Mouse (Mus musculus): ENCODE measurements around the gene Coro1b. TPM values are rescaled to one million over a fixed set of nuclear protein-coding genes. Genes with fewer than 3 reads are reported as not detected.

Coro1b gene
- total RNA-seq, 1 experiment: 73.8 TPM

DNA sequence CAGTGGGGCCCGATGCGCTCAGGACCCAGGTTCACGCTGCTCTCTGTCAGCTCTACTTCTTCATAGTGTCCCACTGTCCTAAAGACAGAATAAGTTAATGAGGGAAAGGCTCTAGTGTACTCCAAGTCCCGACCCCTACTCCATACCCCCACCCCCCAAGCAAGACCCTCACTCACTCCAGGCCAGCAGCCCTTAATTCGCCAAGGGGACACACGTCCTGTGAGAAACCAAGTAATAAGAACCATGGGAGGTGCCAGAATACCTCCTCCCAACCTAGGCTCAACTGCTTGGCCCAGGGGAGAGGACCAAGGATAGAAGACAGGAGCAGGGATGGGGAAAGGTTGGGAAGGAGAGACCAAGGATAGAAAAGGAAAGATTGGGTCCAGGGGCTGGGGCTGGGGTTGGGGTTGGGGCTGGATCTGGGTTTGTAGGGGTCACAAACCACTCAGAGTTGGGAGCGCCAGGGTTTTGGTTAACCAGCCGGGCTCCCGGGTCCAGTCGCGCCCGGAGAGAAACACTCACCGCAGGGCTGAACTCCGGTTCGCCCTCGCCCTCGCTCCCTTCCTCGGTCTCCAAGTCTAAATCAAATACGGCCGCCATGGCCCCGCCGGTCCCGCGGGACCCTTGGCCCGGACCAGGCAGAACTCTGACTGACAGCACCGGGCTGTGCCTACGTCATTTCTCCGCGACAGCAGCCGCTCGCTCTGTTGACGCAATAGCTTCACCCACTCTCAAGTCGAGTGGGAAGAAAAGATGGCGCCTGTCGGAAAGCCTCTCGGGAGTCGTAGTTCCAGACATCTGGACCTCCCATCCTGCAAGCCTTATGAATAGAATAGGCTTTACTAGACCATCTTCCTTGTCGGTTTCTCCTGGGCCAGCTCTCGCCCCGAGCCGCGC is 14.5 kb downstream of the Coro1b start, which contains the start of gene Rps6kb2:
Gene Rps6kb2 (minus strand): TSS at position 709 of the 897 bp plus-strand sequence.
- TF ChIP-seq MAFK (IDR thresholded peaks at IDR 0.05; ENCODE audit: insufficient read depth, low read depth, low read length): no peak
- TF ChIP-seq ZC3H11A (IDR thresholded peaks at IDR 0.05; ENCODE audit: borderline replicate concordance, low read depth, low read length): 0 out of 2 replicates have a peak, but pooled peaks have one; percentile 29
- TF ChIP-seq HCFC1 (IDR thresholded peaks at IDR 0.05; ENCODE audit: borderline replicate concordance, insufficient read depth, low read length): peak; percentile 98
- Histone ChIP-seq H3K4me1 (ENCODE audit: control insufficient read depth in 2 of 2, insufficient read depth in 2 of 2, low read length in 2 of 2, poor library complexity in 1 of 2) (peaks cover 0 to 17% of the 10 kb centered on the region in 2 experiments; a peak in 1 of 4 replicates), H3K4me3 (ENCODE audit: insufficient read depth in 1 of 2, low read depth in 1 of 2, low read length in 2 of 2, poor library complexity in 1 of 2, severe bottlenecking in 1 of 2) (peak within 1 kb of the TSS; percentile 87 to 95), H3K36me3 (ENCODE audit: control insufficient read depth, insufficient read depth, low read length, poor library complexity, severe bottlenecking) (peaks cover 14% of the 10 kb centered on the region), H3K9me3 (ENCODE audit: control insufficient read depth, insufficient read depth, low read depth, low read length) (no peaks in the 10 kb centered on the region), H3K27ac (ENCODE audit: insufficient read depth, low read depth, low read length, poor library complexity, severe bottlenecking) (no peak within 1 kb of the TSS), H3K9ac (ENCODE audit: insufficient read depth, low read depth, low read length, poor library complexity, severe bottlenecking) (peak within 1 kb of the TSS; percentile 89)
- in situ Hi-C loops (cut with MboI; ENCODE audit: low sequenced_read_pairs in 2 of 2, unreplicated experiment in 2 of 2): no loop called here
- peak; percentile 93 for DNase-seq (ENCODE audit: low read depth, low spot score)

DNA sequence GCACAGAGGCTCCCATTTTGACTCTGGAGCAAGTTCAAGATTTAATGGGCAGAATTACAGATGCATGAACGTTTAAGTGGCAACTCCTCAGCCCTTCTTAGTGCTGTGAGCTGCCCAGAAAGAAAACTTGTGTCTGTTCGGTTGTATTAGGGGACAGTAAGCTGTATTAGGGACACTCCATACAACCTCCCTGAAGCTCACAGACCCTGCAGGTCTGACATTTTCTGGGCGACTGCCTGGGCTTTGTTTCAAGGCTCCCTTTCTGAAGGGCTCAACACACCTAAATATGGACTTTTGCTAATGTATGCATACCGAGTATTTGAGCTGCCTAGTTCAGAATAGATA is 15.1 kb downstream of the Coro1b start:
- Histone ChIP-seq H3K36me3 (ENCODE audit: control insufficient read depth, insufficient read depth, low read length, poor library complexity, severe bottlenecking) (peaks cover 9% of the 10 kb centered on the region), H3K27ac (ENCODE audit: insufficient read depth, low read depth, low read length, poor library complexity, severe bottlenecking) (no peak overlapping the region), H3K4me1 (ENCODE audit: control insufficient read depth in 2 of 2, insufficient read depth in 2 of 2, low read length in 2 of 2, poor library complexity in 1 of 2) (peaks cover 0 to 17% of the 10 kb centered on the region in 2 experiments; a peak in 1 of 4 replicates), H3K4me3 (ENCODE audit: insufficient read depth in 1 of 2, low read depth in 1 of 2, low read length in 2 of 2, poor library complexity in 1 of 2, severe bottlenecking in 1 of 2) (peak overlapping the region; percentile 87 to 95), H3K9me3 (ENCODE audit: control insufficient read depth, insufficient read depth, low read depth, low read length) (no peaks in the 10 kb centered on the region), H3K9ac (ENCODE audit: insufficient read depth, low read depth, low read length, poor library complexity, severe bottlenecking) (peak overlapping the region; percentile 69)
- no peak for TF ChIP-seq ZNF384 (IDR thresholded peaks at IDR 0.05; ENCODE audit: low read depth, low read length)
- no peak for DNase-seq (ENCODE audit: low read depth, low spot score)
- in situ Hi-C loops (cut with MboI; ENCODE audit: low sequenced_read_pairs in 2 of 2, unreplicated experiment in 2 of 2): no loop called here

DNA sequence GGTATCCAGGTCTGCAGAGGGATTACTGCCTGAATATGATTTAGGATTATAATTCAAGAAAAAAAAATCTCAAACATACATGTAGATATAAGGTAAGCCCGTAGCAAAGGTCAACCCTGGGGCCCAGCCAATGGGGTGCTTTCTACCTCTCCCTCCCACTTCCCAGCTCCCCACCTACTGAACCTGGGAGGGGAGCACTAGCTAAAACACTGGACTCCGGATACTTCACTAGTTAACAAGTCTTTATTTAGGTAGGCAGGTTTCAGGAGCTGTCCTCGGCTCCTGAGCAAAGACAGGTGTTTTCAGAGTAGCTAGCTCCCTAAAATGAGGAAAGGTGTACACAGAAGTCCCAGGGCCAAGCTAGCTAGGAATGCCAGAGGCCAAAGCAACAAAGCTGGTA is 15.7 kb downstream of the Coro1b start:
- H3K4me1 ChIP-seq (ENCODE audit: control insufficient read depth in 2 of 2, insufficient read depth in 2 of 2, low read length in 2 of 2, poor library complexity in 1 of 2): peaks cover 0 to 17% of the 10 kb centered on the region in 2 experiments; a peak in 1 of 4 replicates
- TF ChIP-seq HCFC1 (IDR thresholded peaks at IDR 0.05; ENCODE audit: borderline replicate concordance, insufficient read depth, low read length): no peak
- no peak for DNase-seq (ENCODE audit: low read depth, low spot score)
- in situ Hi-C loops (cut with MboI; ENCODE audit: low sequenced_read_pairs in 2 of 2, unreplicated experiment in 2 of 2): no loop called here
- peaks cover 4% of the 10 kb centered on the region; the same call in 1 of the 2 replicates for H3K36me3 ChIP-seq (ENCODE audit: control insufficient read depth, insufficient read depth, low read length, poor library complexity, severe bottlenecking)
- H3K27ac ChIP-seq (ENCODE audit: insufficient read depth, low read depth, low read length, poor library complexity, severe bottlenecking): no peak overlapping the region
- no peak overlapping the region for H3K9ac ChIP-seq (ENCODE audit: insufficient read depth, low read depth, low read length, poor library complexity, severe bottlenecking)
- H3K9me3 ChIP-seq (ENCODE audit: control insufficient read depth, insufficient read depth, low read depth, low read length): no peaks in the 10 kb centered on the region
- H3K4me3 ChIP-seq (ENCODE audit: insufficient read depth in 1 of 2, low read depth in 1 of 2, low read length in 2 of 2, poor library complexity in 1 of 2, severe bottlenecking in 1 of 2): no peak overlapping the region

DNA sequence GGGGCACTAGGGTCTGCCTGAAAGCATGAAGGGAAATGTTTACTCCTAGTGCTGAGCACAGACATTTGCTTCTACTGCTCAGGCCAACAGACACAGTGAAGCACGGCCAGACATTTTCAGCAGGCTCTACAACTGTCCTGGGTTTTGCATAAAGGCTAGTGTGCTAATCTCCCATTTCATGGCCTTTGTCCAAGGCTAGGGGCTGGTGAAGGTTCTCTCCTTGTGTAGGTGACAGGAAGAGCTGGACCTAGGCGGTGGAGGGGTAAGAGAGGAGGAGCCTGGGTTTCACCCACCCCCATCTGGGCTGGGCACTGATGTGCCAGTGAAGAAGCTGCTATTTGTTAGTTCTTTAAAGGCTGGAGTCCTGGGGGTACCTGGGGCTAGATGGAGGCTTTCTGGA is 16.3 kb downstream of the Coro1b start:
- H3K4me3 ChIP-seq (ENCODE audit: insufficient read depth in 1 of 2, low read depth in 1 of 2, low read length in 2 of 2, poor library complexity in 1 of 2, severe bottlenecking in 1 of 2): no peak overlapping the region
- DNase-seq (ENCODE audit: low read depth, low spot score): no peak
- no peak overlapping the region for H3K27ac ChIP-seq (ENCODE audit: insufficient read depth, low read depth, low read length, poor library complexity, severe bottlenecking)
- peaks cover 0 to 17% of the 10 kb centered on the region in 2 experiments; a peak in 1 of 4 replicates for H3K4me1 ChIP-seq (ENCODE audit: control insufficient read depth in 2 of 2, insufficient read depth in 2 of 2, low read length in 2 of 2, poor library complexity in 1 of 2)
- H3K9ac ChIP-seq (ENCODE audit: insufficient read depth, low read depth, low read length, poor library complexity, severe bottlenecking): no peak overlapping the region
- no peaks in the 10 kb centered on the region for H3K9me3 ChIP-seq (ENCODE audit: control insufficient read depth, insufficient read depth, low read depth, low read length)
- TF ChIP-seq HCFC1 (IDR thresholded peaks at IDR 0.05; ENCODE audit: borderline replicate concordance, insufficient read depth, low read length) (no peak), ZNF384 (IDR thresholded peaks at IDR 0.05; ENCODE audit: low read depth, low read length) (no peak), CHD2 (IDR thresholded peaks at IDR 0.05; ENCODE audit: low read depth, low read length) (no peak), MAFK (IDR thresholded peaks at IDR 0.05; ENCODE audit: insufficient read depth, low read depth, low read length) (no peak), ZC3H11A (IDR thresholded peaks at IDR 0.05; ENCODE audit: borderline replicate concordance, low read depth, low read length) (no peak)
- in situ Hi-C loops (cut with MboI; ENCODE audit: low sequenced_read_pairs in 2 of 2, unreplicated experiment in 2 of 2): no loop called here
- H3K36me3 ChIP-seq (ENCODE audit: control insufficient read depth, insufficient read depth, low read length, poor library complexity, severe bottlenecking): peaks cover 1% of the 10 kb centered on the region; the same call in 1 of the 2 replicates
